Mouse (Mus musculus) naive thymus-derived CD4-positive, alpha-beta T cell, adult 2 months (primary cell): Measurements from ENCODE around the gene Hsd11b2.

Experiments
- DNase-seq: peaks from one replicate; pipeline ENCODE4 v3.0.0-alpha.2; 2011; ENCODE audit warnings: low read depth

The Hsd11b2 gene

GRCm38 (mm10) chr8:105527110-105527509 is 8.6 kb downstream of the Hsd11b2 start:
- DNase-seq, result no peak

DNA sequence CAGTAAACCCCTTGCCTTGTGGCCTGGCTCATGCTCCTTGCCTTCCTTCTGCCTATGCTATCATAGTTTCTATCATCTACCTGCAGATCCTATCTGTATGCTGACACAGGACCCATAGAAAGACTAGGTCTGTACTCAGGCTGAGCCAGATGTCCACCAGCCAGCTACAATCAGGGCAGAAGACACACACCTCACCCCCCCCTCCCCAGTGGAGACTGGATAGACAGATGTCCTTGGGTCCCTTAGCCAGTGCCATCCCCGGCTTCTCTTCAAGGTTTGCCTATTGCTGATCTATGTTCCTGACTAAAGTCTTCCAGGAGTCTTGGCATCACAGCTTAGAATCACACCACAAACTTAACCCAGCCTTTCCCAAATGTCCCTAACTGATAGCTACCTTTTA is 9.7 kb downstream of the Hsd11b2 start:
- no peak for DNase-seq

DNA sequence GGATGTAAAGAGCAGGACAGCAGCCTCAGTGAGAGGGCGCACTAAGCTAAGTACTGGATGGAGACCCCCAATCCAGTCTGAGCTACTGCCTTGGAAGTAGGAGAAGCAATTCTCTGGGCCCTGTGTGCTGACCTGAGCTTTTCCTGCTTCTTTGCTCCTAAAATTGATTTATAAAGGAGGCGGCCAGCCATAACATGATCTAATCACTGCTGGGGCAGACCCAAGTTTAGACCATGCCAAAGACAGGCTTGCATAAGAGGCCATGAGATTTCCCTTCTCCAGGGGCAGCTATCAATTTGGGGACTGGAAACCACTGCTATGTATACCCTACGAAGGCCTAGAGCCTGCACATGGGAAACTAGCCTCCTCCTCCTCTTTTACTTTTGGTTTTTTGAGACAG is 10.7 kb downstream of the Hsd11b2 start:
- no peak for DNase-seq

- DNase-seq, result peak; percentile 56
Observed at GRCm38 (mm10) chr8:105531774-105532173, 13.2 kb downstream of the Hsd11b2 start.

GRCm38 (mm10) chr8:105533439-105533838 is 14.9 kb downstream of the Hsd11b2 start:
- DNase-seq, result no peak

- peak; percentile 68 for DNase-seq
Observed at GRCm38 (mm10) chr8:105533892-105534329, 15.4 kb downstream of the Hsd11b2 start.

GRCm38 (mm10) chr8:105536546-105536945 is 18.0 kb downstream of the Hsd11b2 start:
- no peak for DNase-seq

- DNase-seq, result no peak
Observed at GRCm38 (mm10) chr8:105537011-105537677, 18.6 kb downstream of the Hsd11b2 start.

DNA sequence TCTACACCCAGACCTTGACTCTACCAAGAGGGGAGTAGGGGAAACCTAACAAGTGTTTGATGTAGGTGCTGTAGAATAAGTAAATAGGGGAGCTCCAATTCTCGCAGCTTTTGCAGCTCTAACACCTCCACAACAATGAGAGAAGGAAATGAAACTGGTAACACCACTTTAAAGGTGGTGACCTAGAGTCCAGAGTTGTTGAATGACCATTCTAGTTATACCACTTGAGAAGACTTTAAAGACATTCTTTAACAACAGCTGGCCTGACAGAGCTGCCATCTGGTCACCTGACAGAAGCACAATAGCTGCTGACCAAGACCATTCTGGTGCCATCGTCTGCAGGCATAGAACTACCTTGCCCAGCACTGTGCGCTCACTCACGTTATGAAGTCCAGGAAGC is 20.4 kb downstream of the Hsd11b2 start:
- DNase-seq, result no peak

DNA sequence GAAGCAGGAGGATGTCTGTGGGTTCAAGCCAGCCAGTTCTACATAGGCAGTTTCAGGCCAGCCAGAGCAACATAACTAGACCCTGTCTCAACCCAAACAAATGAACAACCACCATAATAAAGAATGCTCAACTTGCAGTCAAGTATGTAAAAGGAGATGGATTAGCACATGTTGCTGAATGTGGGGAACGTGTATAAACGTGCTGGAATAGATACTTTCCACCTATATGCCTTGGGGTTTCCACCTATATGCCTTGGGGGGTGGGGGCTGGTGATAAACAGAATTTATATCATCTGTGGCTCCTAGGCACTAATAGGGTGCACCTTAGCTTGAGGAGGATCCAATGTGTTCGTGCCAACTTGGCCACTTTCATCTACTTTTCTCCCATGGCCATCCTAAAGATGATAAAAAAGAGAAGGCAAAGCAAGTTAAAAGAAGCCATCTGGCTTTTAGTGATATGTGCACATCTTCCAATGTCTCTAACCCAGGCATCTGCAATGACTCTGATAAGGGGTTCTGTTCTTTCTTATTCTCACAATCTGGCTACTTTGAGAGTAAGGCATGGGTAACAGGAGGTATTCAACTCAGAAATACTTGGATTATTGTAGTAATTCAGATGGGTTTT is 23.6 kb downstream of the Hsd11b2 start:
- no peak for DNase-seq

GRCm38 (mm10) chr8:105542808-105543207 is 24.3 kb downstream of the Hsd11b2 start:
- no peak for DNase-seq

DNA sequence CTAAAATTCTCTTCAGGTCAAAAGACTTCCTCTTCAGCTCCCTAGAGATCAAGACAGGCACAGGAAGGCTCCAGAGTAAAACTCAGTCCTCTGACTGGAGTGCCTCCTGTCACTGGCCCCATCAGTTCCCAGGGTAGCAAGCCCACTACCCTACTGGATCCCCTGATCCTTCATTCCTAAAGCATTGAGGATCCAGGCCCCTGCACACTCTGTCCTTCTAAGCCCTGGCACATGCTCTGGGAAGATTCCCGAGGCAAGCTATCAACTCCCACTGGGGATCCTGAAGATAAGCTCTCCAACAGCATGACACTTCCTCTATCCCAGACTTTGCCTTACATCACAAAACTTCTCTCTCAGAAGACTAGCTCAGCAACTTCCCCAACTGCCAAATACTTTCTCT is 25.1 kb downstream of the Hsd11b2 start:
- DNase-seq, result no peak

DNA sequence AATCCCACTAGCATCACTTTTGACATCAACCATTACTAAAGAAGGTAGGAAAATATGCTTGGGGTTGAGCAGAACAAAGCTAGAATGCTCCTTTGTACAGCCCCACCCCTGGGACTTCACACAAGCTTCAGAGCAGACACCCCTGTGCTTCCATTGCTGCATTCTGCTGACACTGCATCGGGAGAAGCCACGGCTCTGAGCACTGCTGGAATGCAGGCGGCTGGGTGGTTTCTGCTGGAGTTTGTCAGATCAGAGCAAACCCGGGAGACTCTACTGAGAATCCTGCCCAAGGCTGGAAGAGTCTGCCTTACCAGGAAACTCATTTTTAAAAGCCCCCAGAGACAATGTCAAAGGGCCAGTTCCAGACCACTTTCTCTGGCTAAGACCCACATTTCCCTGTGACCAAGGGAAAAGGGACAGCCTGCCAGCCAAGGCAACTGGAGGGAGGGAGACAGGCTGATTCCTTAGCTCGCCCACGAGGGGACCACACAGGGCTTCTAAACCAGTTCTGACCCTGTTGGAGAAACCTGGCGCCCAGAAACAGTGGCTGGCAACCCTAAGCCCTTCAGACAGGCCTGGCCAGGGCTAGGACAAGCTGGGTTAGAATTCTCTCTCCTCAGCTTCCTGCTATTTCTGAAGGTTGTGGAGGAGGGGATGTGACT is 26.1 kb downstream of the Hsd11b2 start:
- no peak for DNase-seq

DNA sequence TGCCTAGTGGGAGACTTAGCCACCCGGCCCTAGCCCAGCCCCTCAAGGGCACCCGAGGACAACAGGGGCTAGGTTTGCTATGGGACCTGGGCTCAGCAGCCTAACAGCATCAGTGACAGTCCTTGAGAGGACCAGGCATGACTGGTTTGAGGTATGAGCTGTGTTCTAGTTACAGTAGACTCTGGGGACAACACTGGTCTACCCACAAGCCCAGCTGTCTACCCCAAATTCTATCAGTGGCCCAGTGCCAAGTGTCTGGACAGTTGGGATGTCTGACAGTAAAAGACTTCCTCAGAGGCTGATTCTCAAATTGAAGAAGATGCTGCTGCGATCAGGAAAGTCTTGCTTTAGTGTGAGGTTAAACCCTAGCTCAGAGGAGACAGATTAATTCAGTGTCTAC is 26.7 kb downstream of the Hsd11b2 start:
- no peak for DNase-seq

GRCm38 (mm10) chr8:105546384-105547350 is 28.1 kb downstream of the Hsd11b2 start:
- DNase-seq, result no peak

DNA sequence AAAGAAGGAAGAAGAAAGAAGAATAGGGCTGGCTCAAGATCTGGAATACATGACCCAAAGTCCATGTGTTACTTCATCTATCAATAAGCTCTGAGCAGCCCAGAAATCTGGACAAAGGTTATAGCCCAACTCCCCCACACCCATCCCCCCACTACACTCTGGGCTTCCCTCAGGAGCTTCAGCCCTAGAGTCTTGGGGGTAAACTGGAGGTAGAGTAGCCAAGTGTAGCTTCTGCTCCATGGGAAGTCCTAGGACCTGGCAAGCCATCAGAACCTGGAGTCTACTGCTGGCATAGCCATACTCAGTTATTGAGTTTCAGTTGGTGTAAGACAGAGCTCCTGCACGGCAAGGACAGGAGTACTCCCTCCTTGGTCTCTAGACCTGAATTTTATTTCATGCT is 31.0 kb downstream of the Hsd11b2 start:
- no peak for DNase-seq

- DNase-seq, result no peak
Observed at GRCm38 (mm10) chr8:105550083-105550482, 31.5 kb downstream of the Hsd11b2 start.

DNA sequence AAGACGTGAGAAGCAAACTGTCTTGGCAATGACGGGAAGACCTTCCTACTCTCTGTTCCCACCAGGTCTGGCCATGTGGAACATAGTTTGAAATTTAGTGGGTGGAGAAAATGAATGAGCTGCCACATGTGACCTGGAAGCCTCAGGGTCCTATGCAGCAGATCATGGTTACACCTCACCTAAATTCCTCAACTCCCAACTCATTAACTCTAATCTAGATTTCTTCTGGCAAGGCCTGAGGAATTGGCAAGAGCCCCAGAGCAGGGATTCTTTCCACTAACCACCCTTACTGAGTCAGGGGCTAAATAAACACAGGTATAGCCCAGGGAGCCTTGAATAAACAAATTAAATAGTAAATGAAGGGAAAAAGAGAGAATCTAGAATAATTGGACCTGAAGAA is 33.5 kb downstream of the Hsd11b2 start:
- DNase-seq, result no peak

DNA sequence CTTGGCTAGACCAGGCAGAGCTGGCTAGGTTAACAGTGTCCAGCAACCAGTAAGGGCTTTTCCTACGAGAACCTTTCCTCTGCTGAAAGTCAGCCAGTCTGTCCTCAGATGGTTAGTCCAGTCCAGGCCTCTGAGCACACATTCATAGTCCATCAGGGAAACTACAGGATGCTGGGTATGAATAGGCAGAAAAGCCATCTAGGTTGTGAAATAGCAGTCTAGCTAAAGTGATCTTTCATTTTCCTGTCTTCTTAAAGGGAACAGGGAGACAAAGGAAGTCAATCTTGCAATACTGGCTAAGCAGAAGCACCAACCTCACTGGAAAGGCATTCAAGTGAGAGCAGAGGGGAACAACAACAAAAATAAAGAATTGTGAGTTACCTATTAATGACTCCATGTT is 34.3 kb downstream of the Hsd11b2 start:
- DNase-seq, result no peak

GRCm38 (mm10) chr8:105554087-105554486 is 35.5 kb downstream of the Hsd11b2 start:
- peak; percentile 69 for DNase-seq

DNA sequence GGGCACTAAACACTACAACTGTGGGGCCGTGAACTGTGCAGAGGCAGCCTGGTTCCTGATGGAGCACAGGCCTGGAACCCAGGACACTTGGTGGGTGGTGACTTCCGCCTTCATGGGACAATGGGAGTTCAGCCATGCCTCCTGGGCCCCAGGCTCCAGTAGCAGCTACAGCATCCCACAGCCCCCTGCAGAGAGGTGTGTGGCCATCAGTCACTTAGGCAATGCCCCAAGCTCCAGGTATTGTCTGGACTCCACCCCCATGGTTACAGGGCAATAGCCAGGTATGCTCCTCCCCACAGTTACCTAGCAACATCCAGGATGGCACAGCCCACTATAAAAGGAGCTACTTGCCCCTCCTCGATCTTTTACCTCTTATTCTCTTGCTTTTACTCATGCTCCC is 36.7 kb downstream of the Hsd11b2 start:
- DNase-seq, result no peak

DNA sequence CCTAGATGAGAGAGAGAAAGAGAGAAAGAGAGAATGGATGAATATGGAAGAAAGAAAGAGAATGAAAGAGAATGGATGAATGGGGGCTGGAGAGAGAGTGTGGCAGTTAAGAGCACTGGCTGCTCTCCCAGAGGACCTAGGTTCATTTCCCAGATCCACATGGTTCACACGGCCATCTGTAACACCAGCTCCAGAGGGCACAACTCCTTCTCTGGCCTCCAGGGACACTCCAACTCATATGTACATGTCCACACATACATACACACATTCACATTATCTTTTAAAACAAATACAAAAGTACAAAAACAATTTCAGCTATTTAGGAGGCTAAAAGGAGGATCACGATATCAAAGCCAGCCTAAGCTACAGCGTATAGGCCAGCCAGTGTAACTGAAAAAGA is 44.3 kb downstream of the Hsd11b2 start:
- DNase-seq, result no peak
